Mouse (Mus musculus) cerebellum, adult 9-10 months (tissue): ENCODE results near the gene Pdzrn3.

Source experiments
- DNase-seq: peaks from one replicate; pipeline ENCODE4 v3.0.0; 2022

The Pdzrn3 gene

DNA sequence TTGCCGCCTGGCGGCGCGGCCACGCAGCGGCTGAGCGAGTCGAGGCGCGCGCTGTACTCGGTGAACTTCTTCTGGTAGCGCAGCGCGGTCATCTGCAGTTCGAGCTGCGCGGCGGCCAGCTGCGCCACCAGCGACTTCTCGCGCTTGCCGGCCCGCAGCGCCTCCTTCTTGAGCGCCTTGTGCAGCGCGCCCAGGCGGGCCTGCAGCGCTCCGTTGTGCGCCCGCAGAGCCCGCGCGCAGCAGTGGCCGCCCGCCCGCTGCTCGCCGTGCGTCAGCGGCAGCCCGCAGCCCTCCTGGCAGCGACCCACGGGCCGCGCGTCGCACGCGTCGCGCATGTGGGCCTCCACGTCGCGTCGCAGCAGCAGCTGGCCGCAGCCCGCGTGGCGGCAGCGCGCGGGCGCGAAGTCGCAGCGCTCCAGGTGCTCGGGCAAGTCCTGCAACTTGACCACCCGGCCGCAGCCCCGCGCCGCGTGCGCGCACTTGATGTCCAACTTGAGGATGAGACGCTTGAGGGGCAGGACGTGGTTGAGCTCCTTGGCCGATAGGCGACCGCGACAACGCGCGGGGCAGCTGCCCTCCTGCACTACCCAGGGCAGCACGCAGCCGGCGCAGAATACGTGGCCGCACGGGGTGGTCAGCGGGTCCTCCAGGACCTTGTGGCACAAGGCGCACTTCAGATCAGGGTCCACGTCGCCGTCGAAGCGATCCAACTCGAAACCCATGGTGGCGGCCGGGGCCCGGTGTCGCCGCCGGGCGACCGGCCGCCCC is at the start of gene Pdzrn3:
Gene Pdzrn3 (minus strand): TSS at position 731 of the 768 bp plus-strand sequence.
- DNase-seq = no peak

DNA sequence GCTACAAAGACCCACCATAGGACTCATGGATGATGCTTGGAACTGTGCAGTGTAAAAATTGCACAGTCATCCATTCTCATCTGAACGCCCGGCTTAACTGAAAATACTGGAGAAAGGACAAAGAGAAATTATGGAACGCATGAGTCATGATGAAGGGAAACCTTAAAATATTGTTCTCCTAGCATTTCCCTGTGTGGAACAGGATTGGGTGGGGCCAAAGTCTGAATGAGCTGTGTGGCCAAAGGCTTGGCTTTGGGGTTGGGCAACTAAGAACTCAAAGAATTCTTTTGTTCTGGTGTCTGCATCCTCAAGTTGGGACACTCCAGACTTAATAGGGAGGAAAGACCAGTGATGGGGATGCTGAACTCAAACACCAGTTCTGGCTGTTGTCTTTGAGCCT is 49.6 kb upstream of the Pdzrn3 start:
- DNase-seq = no peak

DNA sequence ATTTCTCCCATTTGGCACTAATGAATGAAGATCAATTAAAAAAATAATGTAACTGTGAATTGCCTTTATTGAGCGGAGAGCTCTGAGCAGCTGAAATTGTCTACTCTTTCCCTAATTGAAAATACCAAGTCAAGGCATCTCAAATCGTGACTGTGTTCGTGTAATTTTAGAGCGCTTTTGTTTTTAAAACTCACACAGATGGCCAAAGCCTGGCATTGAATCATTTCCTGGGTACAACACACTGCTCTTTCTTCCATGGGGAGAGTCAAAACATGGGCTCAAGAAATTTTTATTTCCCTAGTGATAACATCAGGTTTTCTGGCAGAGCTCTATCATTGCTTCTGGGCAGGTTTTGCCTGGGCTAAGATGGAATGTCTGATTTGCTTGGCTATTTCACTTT is 48.6 kb upstream of the Pdzrn3 start:
- no peak for DNase-seq

DNA sequence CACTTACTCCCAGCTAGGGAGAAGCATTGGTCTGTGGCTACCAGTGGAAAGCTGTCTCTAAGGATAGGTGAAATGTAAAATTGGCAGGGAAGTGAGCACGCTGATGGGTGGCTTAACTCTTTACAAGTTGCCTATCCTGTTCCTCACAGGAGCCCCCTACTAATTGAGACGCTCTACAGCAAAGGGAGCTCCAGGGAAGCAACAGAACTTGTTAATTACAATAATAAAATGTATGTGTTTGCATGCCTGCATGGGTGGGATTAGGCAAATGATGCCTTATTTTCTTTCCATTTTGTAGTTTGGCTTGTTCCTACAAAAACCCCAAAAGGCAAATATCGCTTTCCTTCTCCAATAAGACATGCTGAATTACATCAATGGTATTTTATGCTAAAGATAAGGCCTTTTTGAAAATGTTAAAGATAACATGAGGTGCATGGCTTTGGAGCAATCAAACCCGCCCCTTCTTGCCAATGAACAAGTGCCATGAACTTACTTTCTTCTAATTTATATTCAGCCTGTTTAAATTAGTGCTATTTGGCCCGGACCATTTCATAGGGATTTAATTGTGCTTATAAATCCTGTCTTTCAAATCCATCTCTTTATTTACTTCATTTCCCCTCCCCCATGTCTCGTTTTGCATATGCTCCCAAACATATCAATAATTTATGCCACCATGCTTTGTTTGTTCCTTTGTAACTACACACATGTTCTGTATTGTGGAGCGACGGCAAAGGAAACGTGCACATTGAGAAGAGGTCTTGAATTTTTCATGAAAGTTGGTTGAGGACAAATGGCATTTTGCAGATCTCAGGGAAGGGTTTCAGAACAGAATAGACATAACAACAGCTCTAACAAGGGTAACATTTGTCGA is 44.6 kb upstream of the Pdzrn3 start:
- DNase-seq = no peak

DNA sequence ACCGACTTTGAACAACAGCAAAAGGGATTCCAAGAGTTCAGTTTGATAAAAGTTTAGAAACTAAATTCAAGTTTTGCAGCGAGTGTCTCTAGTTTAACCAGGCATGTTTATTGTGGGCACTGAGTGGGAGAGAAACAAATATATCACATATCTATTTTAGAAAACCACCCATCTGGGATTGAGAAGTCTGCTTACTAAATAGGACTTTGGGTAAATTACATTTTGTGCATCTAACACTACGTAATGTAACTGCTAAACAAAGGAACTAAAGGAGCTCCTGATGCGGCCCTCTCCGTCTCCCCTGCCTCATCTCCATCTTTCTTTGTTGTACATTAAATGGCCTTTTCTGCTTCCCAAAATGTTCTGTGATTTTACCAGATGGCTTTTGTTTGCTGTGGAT is 40.5 kb upstream of the Pdzrn3 start:
- no peak for DNase-seq

DNA sequence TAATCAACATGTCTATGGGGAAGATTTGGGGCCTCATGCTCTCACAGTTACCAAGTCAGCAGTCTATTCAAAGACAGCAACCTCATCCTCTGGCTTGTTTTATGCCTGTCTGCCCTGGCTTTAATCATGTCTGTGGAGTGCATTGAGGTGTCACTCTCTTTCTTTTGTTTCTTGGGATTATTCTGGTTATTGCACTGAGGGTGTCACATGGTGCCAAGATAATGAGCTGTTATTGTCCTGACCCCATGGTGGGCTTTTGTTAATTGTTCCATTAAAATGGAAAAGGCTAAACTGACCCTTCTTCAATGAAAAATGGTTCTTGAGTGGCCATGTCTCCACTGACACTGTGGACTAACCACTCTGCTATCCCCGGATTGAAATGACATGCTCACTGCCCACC is 34.0 kb upstream of the Pdzrn3 start:
- no peak for DNase-seq

DNA sequence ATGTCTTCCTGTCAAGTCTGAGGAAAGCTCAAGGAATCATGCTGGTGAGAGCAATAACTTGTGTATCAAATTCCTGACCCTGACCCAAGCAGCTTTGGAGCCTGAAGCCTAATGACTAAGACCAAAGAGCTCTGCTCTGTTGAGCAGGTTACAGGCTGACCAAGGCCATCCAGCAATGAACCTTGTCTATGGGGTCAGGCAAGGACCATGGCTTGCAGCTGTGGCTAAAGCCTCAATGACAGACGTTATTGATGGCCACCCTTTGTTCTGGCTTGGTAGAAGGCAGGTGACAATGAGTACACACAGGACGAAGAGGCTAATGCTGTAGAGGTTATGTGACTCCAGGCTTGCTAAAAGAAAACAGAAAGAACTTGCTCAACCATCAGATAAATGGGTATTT is 33.4 kb upstream of the Pdzrn3 start:
- no peak for DNase-seq

DNA sequence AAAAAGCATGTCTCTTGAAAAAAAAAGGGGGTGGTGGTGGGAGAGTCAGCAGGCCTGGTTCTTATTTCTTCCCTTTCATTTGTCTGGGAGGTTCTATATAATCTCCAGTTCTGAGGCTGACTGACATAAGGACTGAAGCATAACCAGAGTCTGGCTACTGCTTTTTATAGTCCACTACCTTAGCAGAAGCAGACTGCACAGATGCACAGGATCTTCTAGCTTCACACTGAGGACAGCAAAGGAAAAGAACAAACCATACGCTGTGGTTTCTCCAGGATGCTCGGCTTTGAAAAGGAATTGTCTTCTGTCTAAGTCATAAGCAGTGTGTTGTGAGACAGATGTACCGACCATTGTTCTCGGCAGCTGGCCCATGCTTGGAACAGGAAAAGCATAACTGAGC is 19.0 kb upstream of the Pdzrn3 start:
- no peak for DNase-seq

DNA sequence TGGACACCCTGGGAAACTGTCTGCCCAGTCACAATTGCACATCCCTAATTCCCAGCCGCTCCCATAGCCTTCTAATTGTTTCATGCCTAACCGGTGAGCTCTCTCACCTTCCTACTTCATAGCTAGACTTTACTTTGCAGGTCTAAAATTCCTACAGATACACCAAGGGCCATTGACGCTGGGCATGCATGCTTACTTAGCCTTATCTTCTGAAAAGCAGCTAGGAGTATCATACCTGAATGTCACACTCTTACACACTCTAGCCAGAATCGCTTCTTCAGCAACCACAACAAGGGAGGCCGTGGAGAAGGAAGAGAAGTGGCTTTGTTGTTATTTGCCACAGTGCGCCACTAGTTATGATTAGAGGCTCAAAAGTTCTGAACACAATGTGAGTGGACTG is 18.2 kb upstream of the Pdzrn3 start:
- no peak for DNase-seq

DNA sequence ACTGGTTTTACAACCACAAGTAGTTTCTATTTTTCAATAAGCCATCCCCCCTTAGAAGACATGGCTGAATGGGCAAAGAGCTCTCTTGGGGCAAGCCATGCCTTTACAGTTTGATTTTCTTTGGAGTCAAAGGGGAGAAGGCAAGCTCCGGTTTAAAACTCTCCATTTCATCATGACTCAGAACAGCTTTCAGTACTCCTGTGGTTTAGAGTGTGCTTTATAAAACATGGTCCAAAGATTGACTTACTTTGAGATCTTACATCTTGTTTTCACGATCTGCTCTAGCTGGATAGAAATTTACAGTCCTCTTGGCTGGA is 15.1 kb upstream of the Pdzrn3 start:
- no peak for DNase-seq

DNA sequence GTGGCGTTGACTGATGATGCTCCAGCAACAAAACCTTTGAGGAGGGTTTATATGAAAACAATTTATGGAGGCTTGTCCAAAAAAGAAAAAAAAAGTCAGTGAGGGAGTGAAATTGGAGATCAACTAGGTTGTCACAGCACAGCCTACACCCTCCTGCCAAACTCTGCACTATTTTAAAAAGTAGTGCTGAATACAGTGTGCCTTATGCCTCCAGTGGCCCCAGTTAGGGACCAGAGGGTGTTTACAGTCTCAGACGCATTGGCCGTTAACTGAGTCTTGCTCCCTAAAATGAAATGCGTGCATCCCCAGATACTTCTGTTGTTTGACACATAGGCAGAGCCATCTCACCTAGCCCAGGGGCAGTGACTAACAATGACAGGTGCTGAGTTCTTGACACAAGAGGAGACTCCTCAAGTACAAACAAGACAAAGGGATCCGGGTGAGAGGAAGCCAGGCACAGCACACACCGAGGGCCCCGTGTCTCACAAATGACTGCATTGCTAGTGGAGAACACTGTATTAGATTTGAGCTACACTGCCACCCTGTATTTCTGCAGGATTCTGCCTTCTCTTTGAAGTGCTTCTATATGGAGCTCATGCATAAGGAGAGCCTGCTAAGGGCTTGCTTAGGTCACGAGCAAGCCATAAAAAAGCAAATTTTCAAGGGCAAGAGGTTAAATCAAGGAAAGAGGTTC is 14.6 kb upstream of the Pdzrn3 start:
- no peak for DNase-seq

DNA sequence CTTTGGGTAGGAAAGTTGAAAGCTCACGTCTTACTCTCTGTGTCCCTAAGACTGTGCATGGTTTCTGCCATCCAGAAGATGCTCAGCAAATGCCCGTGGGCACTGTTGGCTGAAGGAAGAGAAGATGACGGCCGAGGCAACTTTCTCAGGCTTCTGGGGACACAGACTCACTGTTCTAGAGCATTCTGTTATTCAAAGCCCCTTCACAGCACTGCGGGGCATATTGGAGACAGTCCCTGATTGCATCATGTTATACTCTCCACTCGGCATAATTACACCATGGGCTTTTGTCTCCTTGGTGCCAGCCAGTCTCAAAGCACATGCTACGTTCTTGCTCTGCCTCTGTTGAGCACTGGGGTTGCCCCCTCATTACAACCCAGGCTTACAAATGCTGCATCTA is 7.8 kb upstream of the Pdzrn3 start:
- DNase-seq = no peak

DNA sequence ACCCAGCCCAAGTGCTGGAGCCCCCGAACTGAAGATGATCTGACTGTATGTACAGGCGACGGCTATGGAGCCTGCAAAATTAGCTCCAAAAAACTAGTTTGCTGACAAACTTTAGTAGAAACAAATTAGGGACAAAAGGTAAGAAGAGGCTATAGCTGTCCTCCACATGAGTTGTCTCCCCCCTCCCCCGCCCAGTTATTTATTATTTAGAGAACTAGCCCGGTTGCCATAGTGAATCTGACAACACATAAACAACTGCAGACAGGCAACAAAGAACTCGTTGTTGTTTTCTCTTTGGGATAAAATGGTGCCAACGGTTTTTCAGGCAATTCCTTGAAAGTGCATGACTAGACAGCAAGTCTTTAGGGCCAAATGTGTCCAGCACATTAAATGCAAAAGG is 7.3 kb upstream of the Pdzrn3 start:
- no peak for DNase-seq

DNA sequence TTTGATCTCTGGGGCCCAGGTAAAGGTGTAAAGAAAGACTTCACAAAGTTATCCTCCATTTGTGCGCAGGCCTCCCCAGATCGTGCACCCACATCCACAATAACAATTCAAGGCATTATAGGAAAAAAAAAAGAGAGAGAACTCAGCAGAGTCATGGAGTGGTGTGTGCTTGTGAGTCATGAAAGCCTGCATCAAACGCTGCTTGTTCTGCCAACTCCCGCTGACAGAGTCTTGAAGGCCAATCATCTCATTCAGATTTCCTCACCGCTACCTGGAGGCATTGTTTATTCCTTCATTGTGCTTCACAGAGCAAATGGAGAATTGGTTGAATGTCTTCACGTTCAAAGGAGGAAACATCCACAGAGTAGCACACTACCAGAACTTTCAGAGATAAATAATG is 6.8 kb upstream of the Pdzrn3 start:
- no peak for DNase-seq

DNA sequence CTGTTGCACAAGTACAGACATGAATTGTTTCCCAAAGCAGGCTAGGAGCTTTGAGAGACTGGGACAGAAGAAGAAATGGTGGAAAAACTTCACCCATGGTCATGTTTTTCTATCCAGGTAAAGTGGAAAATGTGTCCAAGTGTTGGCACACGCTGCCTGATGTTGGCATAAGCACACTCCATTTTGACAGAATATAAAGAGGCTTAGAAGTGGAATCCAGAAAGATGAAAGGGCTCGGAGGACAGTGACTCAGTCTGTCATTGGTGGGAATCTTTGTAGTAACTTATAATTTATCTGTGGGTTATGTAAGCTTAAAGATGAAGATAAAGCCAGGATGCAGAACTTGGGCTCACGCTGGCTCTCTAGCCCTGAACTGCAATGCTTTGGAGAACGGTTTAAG is 5.2 kb upstream of the Pdzrn3 start:
- no peak for DNase-seq

DNA sequence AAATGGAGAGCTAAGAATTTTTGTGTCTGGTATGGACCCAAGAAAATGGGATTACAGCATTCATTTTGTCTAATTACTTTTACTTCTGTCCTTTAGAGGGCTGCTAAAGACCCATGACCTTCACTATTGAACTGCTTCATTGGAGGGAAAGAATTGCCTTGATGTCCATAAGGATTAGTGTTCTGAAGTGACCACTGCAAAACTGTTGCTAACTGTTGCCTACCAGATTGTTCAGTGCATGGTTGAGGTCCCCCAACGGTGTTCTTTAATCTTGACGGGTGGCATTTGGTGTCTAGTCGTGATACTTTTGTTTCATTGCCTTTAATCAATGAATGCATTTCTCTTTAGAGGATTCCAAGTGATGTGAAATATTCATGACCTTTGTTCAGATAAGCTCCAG is 1.8 kb upstream of the Pdzrn3 start:
- no peak for DNase-seq

DNA sequence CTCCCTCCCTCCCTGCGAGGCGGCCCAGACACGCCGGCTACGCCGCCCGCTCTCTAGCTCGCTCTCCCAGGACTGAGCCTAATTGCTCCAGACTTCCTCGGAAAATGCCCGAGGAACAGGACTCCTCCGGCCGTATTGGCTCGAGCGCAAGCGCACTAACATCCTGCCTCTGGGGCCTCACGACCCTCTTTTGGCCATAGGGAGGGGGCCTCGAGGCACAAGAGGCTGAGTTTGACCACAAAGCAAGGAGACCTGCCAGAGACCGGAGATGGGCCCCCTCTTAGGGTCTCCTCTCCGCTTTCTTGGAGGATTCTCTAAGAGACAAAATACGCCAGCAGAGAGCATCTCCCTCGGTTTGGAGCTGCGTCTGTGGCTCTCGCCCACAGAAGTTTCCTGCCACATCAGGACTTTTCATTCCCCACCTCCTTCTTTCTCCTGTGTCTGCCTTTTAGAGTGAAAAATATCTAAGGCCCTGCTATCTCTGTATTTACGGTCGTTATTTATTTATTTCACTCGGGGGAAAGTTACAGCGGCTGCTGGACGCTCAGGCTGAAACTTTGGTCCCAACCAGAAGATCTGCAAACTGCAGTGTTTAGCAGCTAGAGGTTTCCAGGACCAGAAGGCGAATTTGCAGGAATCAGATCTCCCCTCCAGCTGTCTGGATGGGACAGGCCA is 375 bp upstream of the Pdzrn3 start:
- DNase-seq = no peak

DNA sequence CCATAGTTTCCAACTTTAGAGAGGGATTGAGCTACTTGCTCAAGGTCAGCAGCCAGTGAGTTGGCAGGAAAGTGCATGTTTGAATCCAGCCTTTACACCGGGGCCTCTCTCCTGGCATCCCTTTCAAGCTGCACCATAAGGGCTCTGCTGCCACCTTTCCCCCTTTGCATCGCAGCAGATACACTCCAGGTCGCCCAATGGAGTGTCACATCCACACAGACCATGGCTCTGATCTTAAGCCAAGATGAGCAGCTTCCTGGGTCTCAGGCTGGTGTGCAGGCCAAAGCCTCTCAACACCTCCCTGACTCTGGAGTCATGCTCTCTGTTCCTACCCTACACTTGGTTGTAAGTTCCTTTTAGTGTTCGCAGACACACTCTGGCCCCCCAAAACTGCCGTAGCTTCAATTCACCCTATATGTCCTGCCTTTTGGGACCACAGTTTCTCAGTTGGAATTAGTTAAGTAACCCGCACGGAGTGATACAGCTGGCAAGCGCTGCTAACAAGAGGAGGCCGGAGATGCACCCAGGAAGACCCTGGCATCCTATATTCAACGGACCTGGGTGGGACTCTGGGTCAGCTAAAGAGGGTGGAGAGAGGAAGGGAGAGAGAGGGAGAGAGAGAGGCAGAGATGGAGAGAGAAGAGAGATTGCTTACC is 1.1 kb downstream of the Pdzrn3 start:
- no peak for DNase-seq

DNA sequence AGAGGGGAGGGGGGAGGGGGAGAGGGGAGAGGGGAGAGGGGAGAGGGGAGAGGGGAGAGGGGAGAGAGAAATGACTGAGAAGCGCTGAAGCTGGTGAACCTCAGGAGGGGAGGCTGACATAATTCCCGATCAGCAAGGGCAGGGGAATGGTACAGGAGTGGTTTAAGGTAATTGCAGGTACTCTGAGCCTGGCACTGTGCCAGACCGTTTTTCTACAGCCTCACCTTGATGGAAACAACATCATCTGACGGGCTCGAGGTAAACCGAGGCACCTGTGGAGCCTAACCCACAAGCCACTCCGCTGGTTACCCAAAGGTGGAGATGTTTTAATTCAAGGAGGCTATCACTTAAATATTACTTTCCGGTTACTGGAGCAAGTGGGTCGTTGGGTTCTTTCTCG is 1.6 kb downstream of the Pdzrn3 start:
- DNase-seq = no peak

DNA sequence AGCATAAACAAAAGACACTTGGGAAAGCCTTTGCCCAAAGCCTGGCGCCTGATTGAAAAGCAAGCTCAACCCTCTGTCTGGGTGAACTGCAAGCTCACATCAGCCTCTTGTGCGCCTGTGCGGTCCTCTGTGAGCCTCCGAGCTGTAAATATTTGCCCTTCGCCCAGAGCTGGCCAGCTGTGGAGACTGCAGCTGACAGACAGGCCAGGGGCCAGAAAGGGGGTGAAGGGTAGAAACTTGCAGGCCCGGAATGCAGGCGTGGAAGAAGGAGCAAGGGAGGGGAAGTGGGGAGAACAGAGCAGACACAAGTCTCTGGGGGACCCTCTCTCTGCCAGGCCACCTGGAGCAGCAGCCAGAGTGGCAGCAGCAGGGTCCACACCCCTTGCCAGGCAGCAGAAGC is 3.0 kb downstream of the Pdzrn3 start:
- DNase-seq = no peak

DNA sequence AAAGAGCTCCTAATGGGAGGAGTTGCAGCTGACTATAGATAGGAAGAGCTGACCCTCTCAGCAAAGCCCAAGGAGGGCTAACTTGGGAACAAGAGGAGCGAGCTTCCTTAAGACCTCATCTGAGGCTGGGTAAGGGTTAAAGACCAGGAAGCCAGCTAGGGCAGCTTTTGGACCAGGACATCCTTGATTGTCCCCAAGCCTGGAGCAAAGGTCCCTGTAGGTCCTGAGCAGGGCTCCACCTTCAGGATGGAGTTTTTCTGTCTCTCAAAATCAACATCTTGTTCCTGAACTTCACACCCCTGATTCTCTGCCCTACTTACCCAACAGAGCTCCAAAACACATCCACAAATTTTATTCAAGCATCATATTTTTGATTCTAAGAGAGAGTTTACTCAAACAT is 3.5 kb downstream of the Pdzrn3 start:
- no peak for DNase-seq

DNA sequence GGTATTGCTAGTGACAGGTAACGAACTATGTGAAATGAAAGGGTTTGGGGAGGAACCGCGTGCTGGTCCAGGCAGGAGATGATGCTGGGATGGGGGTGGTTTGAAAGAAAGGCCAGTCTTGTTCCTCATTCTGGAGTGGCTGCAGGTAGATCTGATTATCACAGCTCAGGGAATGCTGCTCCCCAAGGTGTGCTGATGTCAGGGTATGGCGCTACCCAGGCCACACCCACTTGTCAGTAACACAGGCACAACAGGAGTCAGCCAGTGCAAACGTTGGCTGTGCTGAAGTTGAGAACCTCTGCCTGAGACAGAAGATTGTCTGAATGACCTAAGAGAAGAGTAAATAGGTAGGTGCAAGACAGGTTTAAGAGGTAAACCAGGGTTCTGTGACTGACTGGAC is 4.7 kb downstream of the Pdzrn3 start:
- no peak for DNase-seq
